Mouse (Mus musculus) forebrain, embryonic 10.5 days (tissue): ENCODE measurements at regions not wholly inside any gene's neighbourhood (a gene's known extent, or its start where the extent isn't known, plus 50 kb on each side); places are given as distances from the start of the nearest gene placed in this dataset.

Experiments
- DNase-seq: peaks from one replicate; pipeline ENCODE4 v3.0.0-alpha.2; 2017; ENCODE audit warnings: low spot score; ENCODE audit errors: extremely low spot score
- H3K27ac ChIP-seq: fragments of 300-500 bp; sonication (generic); 2 replicates; pipeline ENCODE4 v1.5.1; 2016; ENCODE audit warnings: mild to moderate bottlenecking
- H3K27me3 ChIP-seq: fragments of 300-500 bp; sonication (generic); 2 replicates; pipeline ENCODE4 v1.6.1; 2016; ENCODE audit warnings: mild to moderate bottlenecking; ENCODE audit not compliant: poor library complexity, severe bottlenecking
- H3K36me3 ChIP-seq: fragments of 300-500 bp; sonication (generic); replicated peaks from 2 replicates; pipeline ENCODE4 v1.6.1; 2016; ENCODE audit warnings: mild to moderate bottlenecking, moderate library complexity
- H3K4me1 ChIP-seq: fragments of 300-500 bp; sonication (generic); 2 replicates; pipeline ENCODE4 v1.6.1; 2016
- H3K4me3 ChIP-seq: fragments of 300-500 bp; sonication (generic); 2 replicates; pipeline ENCODE4 v1.5.1; 2016; ENCODE audit warnings: mild to moderate bottlenecking, moderate library complexity
- H3K9me3 ChIP-seq: fragments of 300-500 bp; sonication (generic); 2 replicates; pipeline ENCODE4 v1.6.1; 2016; ENCODE audit warnings: mild to moderate bottlenecking, moderate library complexity
- WGBS: fragments of 180-500 bp; shearing (Covaris S2); methylation state at CpG from one replicate; pipeline ENCODE4 v1.1.7; 2016; 5-methylcytosine and 5-hydroxymethylcytosine counted together

GRCm38 (mm10) chr15:7010966-7011695, 79.3 kb upstream of the Lifr start:
- Histone ChIP-seq H3K9me3 (no peaks in the 10 kb centered on the region; the same call in 1 of the 2 replicates), H3K27ac (no peak overlapping the region), H3K27me3 (no peaks in the 10 kb centered on the region), H3K36me3 (no peaks in the 10 kb centered on the region), H3K4me1 (0 out of 2 replicates have a peak, but pooled peaks cover 6% of the 10 kb centered on the region), H3K4me3 (no peak overlapping the region)
- DNase-seq, result no peak
- 77% methylated on average over 4 of the region's 4 CpGs for WGBS

- Histone ChIP-seq H3K9me3 (no peaks in the 10 kb centered on the region; the same call in 1 of the 2 replicates), H3K27me3 (no peaks in the 10 kb centered on the region), H3K36me3 (no peaks in the 10 kb centered on the region), H3K27ac (no peak overlapping the region), H3K4me1 (0 out of 2 replicates have a peak, but pooled peaks cover 6% of the 10 kb centered on the region), H3K4me3 (no peak overlapping the region)
- DNase-seq, result no peak
- WGBS, result 83% methylated on average over 2 of the region's 2 CpGs
Measured at GRCm38 (mm10) chr15:7011696-7012070, 78.7 kb upstream of the Lifr start.

GRCm38 (mm10) chr15:7012446-7012845, 78.0 kb upstream of the Lifr start:
- H3K4me3 ChIP-seq, result no peak overlapping the region
- 0 out of 2 replicates have a peak, but pooled peaks cover 6% of the 10 kb centered on the region for H3K4me1 ChIP-seq
- no peaks in the 10 kb centered on the region for H3K36me3 ChIP-seq
- H3K9me3 ChIP-seq, result no peaks in the 10 kb centered on the region; the same call in 1 of the 2 replicates
- H3K27me3 ChIP-seq, result no peaks in the 10 kb centered on the region
- DNase-seq, result no peak
- 94% methylated on average over 6 of the region's 6 CpGs for WGBS
- no peak overlapping the region for H3K27ac ChIP-seq

- H3K27me3 ChIP-seq, result no peaks in the 10 kb centered on the region
- H3K36me3 ChIP-seq, result no peaks in the 10 kb centered on the region
- H3K4me1 ChIP-seq, result 0 out of 2 replicates have a peak, but pooled peaks cover 6% of the 10 kb centered on the region
- H3K4me3 ChIP-seq, result no peak overlapping the region
- WGBS, result 88% methylated on average over 5 of the region's 5 CpGs
- DNase-seq, result no peak
- no peaks in the 10 kb centered on the region; the same call in 1 of the 2 replicates for H3K9me3 ChIP-seq
- no peak overlapping the region for H3K27ac ChIP-seq
Measured at GRCm38 (mm10) chr15:7013047-7013446, 77.4 kb upstream of the Lifr start.

- Histone ChIP-seq H3K4me3 (no peak overlapping the region), H3K27ac (no peak overlapping the region), H3K9me3 (no peaks in the 10 kb centered on the region; the same call in 1 of the 2 replicates), H3K4me1 (0 out of 2 replicates have a peak, but pooled peaks cover 6% of the 10 kb centered on the region), H3K27me3 (no peaks in the 10 kb centered on the region), H3K36me3 (no peaks in the 10 kb centered on the region)
- WGBS, result 75% methylated on average over 2 of the region's 2 CpGs
- DNase-seq, result no peak
Measured at GRCm38 (mm10) chr15:7014984-7015383, 75.4 kb upstream of the Lifr start.

- DNase-seq, result no peak
- H3K27me3 ChIP-seq, result no peaks in the 10 kb centered on the region
- no peak overlapping the region for H3K27ac ChIP-seq
- H3K4me1 ChIP-seq, result 0 out of 2 replicates have a peak, but pooled peaks cover 6% of the 10 kb centered on the region
- H3K36me3 ChIP-seq, result no peaks in the 10 kb centered on the region
- H3K4me3 ChIP-seq, result no peak overlapping the region
- WGBS, result 77% methylated on average over 3 of the region's 3 CpGs
- no peaks in the 10 kb centered on the region for H3K9me3 ChIP-seq
Measured at GRCm38 (mm10) chr15:7016018-7016417, 74.4 kb upstream of the Lifr start.

GRCm38 (mm10) chr15:7017281-7017845, 73.1 kb upstream of the Lifr start:
- no peaks in the 10 kb centered on the region for H3K36me3 ChIP-seq
- 87% methylated on average over 6 of the region's 6 CpGs for WGBS
- no peak overlapping the region for H3K27ac ChIP-seq
- H3K4me1 ChIP-seq, result 0 out of 2 replicates have a peak, but pooled peaks cover 6% of the 10 kb centered on the region
- no peaks in the 10 kb centered on the region for H3K27me3 ChIP-seq
- no peak overlapping the region for H3K4me3 ChIP-seq
- no peaks in the 10 kb centered on the region for H3K9me3 ChIP-seq
- DNase-seq, result no peak

- DNase-seq, result no peak
- H3K4me1 ChIP-seq, result no peaks in the 10 kb centered on the region
- H3K27me3 ChIP-seq, result no peaks in the 10 kb centered on the region
- H3K27ac ChIP-seq, result no peak overlapping the region
- no peaks in the 10 kb centered on the region for H3K36me3 ChIP-seq
- no peaks in the 10 kb centered on the region for H3K9me3 ChIP-seq
- no peak overlapping the region for H3K4me3 ChIP-seq
Measured at GRCm38 (mm10) chr15:7022660-7023059, 67.8 kb upstream of the Lifr start.

- Histone ChIP-seq H3K36me3 (no peaks in the 10 kb centered on the region), H3K4me3 (no peak overlapping the region), H3K27me3 (no peaks in the 10 kb centered on the region), H3K27ac (no peak overlapping the region), H3K4me1 (no peaks in the 10 kb centered on the region), H3K9me3 (no peaks in the 10 kb centered on the region)
- no peak for DNase-seq
- 95% methylated on average over 4 of the region's 4 CpGs for WGBS
Measured at GRCm38 (mm10) chr15:7025194-7025593, 65.2 kb upstream of the Lifr start.

- no peaks in the 10 kb centered on the region for H3K27me3 ChIP-seq
Measured at GRCm38 (mm10) chr15:7031297-7032043, 58.9 kb upstream of the Lifr start.

GRCm38 (mm10) chr15:7037475-7037874, 52.9 kb upstream of the Lifr start:
- no peaks in the 10 kb centered on the region for H3K9me3 ChIP-seq
- H3K36me3 ChIP-seq, result no peaks in the 10 kb centered on the region
- 89% methylated on average over 8 of the region's 8 CpGs for WGBS
- no peak overlapping the region for H3K27ac ChIP-seq
- no peak for DNase-seq
- H3K27me3 ChIP-seq, result peaks cover 18% of the 10 kb centered on the region
- H3K4me1 ChIP-seq, result peaks cover 19% of the 10 kb centered on the region
- no peak overlapping the region for H3K4me3 ChIP-seq

More at GRCm38 (mm10) chr15:7031297-7032043, 58.9 kb upstream of the Lifr start:
- Histone ChIP-seq H3K4me1 (no peaks in the 10 kb centered on the region), H3K9me3 (no peaks in the 10 kb centered on the region), H3K4me3 (no peak overlapping the region), H3K36me3 (no peaks in the 10 kb centered on the region), H3K27ac (no peak overlapping the region)
- DNase-seq, result no peak
- WGBS, result 73% methylated on average over 6 of the region's 6 CpGs

- peaks cover 19% of the 10 kb centered on the region for H3K4me1 ChIP-seq
- no peak overlapping the region for H3K4me3 ChIP-seq
- H3K27me3 ChIP-seq, result peaks cover 21% of the 10 kb centered on the region
- H3K36me3 ChIP-seq, result no peaks in the 10 kb centered on the region
- no peaks in the 10 kb centered on the region for H3K9me3 ChIP-seq
- H3K27ac ChIP-seq, result no peak overlapping the region
- 94% methylated on average over 5 of the region's 5 CpGs for WGBS
- DNase-seq, result no peak
Measured at GRCm38 (mm10) chr15:7039119-7039518, 51.3 kb upstream of the Lifr start.

GRCm38 (mm10) chr15:7039825-7040224, 50.6 kb upstream of the Lifr start:
- H3K4me3 ChIP-seq, result no peak overlapping the region
- no peak for DNase-seq
- 52% methylated on average over 4 of the region's 4 CpGs for WGBS
- no peaks in the 10 kb centered on the region for H3K9me3 ChIP-seq
- peaks cover 19% of the 10 kb centered on the region for H3K4me1 ChIP-seq
- H3K36me3 ChIP-seq, result no peaks in the 10 kb centered on the region
- peaks cover 21% of the 10 kb centered on the region for H3K27me3 ChIP-seq
- H3K27ac ChIP-seq, result no peak overlapping the region
